Mouse (Mus musculus): Measurements from ENCODE around the gene Arhgap17. TPM values are rescaled to one million over a fixed set of nuclear protein-coding genes. Genes with fewer than 3 reads are reported as not detected.

The Arhgap17 gene
- total and polyA plus RNA-seq, 3 experiments = 21.1 to 133 (median 80.8) TPM

DNA sequence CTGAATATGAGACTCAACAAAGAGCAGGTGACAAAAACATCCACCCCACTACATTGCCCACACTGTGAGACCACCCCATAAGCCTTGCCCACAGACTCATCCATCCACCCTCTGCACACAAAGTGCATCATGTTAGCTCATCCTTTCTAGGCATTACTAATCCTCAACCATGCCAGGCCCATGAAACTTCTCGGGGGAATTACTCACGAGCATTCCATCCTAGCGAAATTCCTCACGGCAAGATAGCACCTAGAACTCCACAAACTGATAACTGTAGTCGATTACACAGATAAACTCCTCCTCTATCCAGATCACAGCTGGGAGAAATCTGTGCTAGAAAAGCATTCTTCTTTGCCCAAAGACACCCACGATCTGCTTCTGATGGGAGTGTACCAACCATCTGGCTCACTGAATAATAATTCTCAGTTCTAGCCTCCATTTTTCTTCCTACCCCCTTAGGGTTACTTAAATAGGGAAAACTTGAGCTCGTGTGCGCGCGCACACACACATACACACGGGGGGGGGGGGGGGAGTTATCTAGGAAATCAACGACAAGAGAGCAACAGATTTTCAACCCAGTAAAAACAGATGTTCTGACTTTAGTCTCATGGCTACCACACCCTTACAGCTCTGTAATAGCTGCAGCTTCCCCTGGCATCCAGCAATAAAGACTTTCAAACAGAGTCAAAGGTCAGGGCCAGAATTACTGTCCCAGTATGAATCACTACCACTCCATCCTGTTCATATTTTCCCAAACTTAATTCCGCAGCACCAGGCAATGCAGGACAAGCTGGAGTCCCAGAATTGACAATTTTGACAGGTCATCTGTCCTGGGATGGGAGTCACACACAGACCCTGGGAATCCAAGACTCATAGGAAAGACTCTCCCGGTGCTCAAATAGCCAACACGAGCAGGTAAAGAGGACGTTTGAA is 2.2 kb downstream of the Arhgap17 start:
- peaks cover 72% of the 10 kb centered on the region for H3K4me1 ChIP-seq (ENCODE audit: insufficient read depth, low read depth, low read length)
- H3K9me3 ChIP-seq (replicated peaks) = no peaks in the 10 kb centered on the region
- H3K36me3 ChIP-seq (replicated peaks) = peaks cover 32% of the 10 kb centered on the region
- DNase-seq (ENCODE audit: low spot score) (no peak), ATAC-seq (ENCODE audit: extremely low read depth, insufficient number of reproducible peaks, low FRiP score, poor library complexity, severe bottlenecking) (no peak)
- H3K27me3 ChIP-seq (ENCODE audit: insufficient read depth, low read length) = no peaks in the 10 kb centered on the region
- no peak for TF ChIP-seq GATA1 (IDR thresholded peaks at IDR 0.05; ENCODE audit: borderline replicate concordance, low read length)
- TF ChIP-seq POLR2AphosphoS5 (IDR thresholded peaks at IDR 0.05; ENCODE audit: insufficient replicate concordance, low read depth, low read length) = no peak
- no peak for TF ChIP-seq CTCF (IDR thresholded peaks at IDR 0.05; ENCODE audit: low read depth, low read length)
- no peak for TF ChIP-seq TAL1 (conservative IDR thresholded peaks at IDR 0.05; ENCODE audit: low read depth, low read length)
- TF ChIP-seq GATA2 (IDR thresholded peaks at IDR 0.05; ENCODE audit: borderline replicate concordance, low read depth, low read length) = no peak
- peak overlapping the region; percentile 41; the same call in 1 of the 2 replicates for H3K4me3 ChIP-seq (ENCODE audit: low read depth, low read length)

DNA sequence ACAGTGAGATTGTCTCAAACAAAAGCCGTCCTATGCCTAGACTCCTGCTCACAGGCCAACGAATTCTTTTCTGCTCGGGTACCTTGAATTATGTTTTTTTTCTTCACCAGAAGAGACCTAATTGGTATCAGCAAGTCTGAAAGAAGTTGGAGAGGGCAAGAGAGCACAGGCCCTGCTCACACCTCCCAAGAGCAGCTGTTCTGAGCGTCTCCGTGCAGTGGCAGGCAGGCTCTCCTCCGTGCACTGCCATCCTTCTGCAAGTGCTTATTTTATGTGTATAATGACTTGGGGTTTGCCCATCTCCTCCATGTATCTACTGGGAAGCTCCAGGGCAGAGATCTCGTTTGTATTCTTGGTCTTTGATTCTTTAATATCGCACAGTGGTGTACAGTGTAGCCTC is 2.9 kb downstream of the Arhgap17 start:
- Histone ChIP-seq H3K4me1 (ENCODE audit: insufficient read depth, low read depth, low read length) (peaks cover 72% of the 10 kb centered on the region), H3K36me3 (replicated peaks) (peaks cover 37% of the 10 kb centered on the region), H3K9me3 (replicated peaks) (no peaks in the 10 kb centered on the region), H3K27me3 (ENCODE audit: insufficient read depth, low read length) (no peaks in the 10 kb centered on the region), H3K4me3 (ENCODE audit: low read depth, low read length) (peak overlapping the region; percentile 42; the same call in 1 of the 2 replicates)
- DNase-seq (ENCODE audit: low spot score) = no peak
- no peak for ATAC-seq (ENCODE audit: extremely low read depth, insufficient number of reproducible peaks, low FRiP score, poor library complexity, severe bottlenecking)
- TF ChIP-seq POLR2AphosphoS5 (IDR thresholded peaks at IDR 0.05; ENCODE audit: insufficient replicate concordance, low read depth, low read length) = no peak
- TF ChIP-seq TAL1 (conservative IDR thresholded peaks at IDR 0.05; ENCODE audit: low read depth, low read length) = no peak
- TF ChIP-seq GATA2 (IDR thresholded peaks at IDR 0.05; ENCODE audit: borderline replicate concordance, low read depth, low read length) = no peak
- no peak for TF ChIP-seq GATA1 (IDR thresholded peaks at IDR 0.05; ENCODE audit: borderline replicate concordance, low read length)
- no peak for TF ChIP-seq CTCF (IDR thresholded peaks at IDR 0.05; ENCODE audit: low read depth, low read length)

DNA sequence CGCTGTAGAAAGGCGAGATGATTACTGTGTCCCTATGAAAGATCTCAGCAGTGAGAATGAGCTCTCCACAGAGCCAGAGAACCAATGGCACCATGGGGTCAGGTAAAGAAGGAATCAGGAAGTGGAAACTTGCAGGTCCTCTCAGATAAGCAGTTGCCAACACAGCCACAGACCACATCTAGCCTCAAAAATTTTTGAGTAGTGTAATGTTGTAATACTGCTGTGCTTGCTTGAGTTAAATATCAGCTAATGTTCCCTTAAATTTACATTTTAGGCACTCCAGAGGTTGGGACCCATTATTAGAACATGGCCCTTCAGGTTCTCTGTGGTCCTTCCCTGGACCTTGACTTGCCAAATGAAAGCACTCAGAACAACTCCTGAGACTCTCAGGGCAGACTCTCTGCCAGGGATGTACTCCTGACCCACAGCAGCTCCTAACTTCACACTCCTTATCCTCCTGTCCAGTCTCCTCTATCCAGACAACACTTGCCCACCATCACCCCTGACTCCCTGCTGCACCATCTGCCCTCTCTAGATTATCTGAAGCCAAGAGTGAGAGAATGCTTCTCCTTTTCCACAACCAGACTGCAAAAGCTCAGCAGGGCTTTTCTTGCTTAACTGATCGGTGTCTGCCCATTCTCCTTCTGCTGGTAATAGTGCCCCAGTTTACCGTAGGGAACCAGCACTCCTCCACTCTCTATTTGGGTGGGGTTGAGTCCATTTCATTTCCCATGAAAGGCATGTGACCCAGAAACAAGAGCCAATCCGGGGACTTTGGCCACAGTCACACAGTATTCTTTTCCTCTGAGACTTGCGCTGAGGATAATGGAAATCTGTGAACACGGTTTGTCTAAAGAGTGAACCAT is 3.6 kb downstream of the Arhgap17 start:
- H3K4me1 ChIP-seq (ENCODE audit: insufficient read depth, low read depth, low read length) = peaks cover 77% of the 10 kb centered on the region
- peak; percentile 32 for ATAC-seq (ENCODE audit: extremely low read depth, insufficient number of reproducible peaks, low FRiP score, poor library complexity, severe bottlenecking)
- H3K9me3 ChIP-seq (replicated peaks) = no peaks in the 10 kb centered on the region
- H3K27me3 ChIP-seq (ENCODE audit: insufficient read depth, low read length) = no peaks in the 10 kb centered on the region
- H3K36me3 ChIP-seq (replicated peaks) = peaks cover 43% of the 10 kb centered on the region
- DNase-seq (ENCODE audit: low spot score) = peak; percentile 63
- no peak for TF ChIP-seq CTCF (IDR thresholded peaks at IDR 0.05; ENCODE audit: low read depth, low read length)
- TF ChIP-seq TAL1 (conservative IDR thresholded peaks at IDR 0.05; ENCODE audit: low read depth, low read length) = peak; percentile 86
- TF ChIP-seq POLR2AphosphoS5 (IDR thresholded peaks at IDR 0.05; ENCODE audit: insufficient replicate concordance, low read depth, low read length) = no peak
- H3K4me3 ChIP-seq (ENCODE audit: low read depth, low read length) = peak overlapping the region; percentile 42; the same call in 1 of the 2 replicates

DNA sequence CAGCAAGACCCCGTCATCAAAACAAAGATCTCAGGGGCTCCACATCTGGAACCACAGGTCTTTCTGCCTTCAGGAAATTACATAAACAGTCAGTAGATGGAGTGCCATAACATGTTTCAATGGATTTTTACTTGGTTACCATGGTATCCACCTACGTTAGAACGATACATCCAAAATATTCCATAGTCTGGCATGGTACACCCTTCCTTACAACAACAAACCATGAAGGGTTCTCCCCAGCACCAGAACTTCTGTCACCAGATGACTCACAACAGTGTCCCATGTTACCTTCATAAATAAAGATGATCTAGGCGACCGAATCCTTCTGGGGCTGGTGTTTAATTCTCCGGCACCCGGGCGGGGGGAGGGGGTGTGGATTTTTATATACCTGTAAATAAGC is 5.7 kb downstream of the Arhgap17 start:
- DNase-seq (ENCODE audit: low spot score) (no peak), ATAC-seq (ENCODE audit: extremely low read depth, insufficient number of reproducible peaks, low FRiP score, poor library complexity, severe bottlenecking) (no peak)
- Histone ChIP-seq H3K36me3 (replicated peaks) (peaks cover 57% of the 10 kb centered on the region), H3K4me1 (ENCODE audit: insufficient read depth, low read depth, low read length) (peaks cover 84% of the 10 kb centered on the region), H3K9me3 (replicated peaks) (no peaks in the 10 kb centered on the region), H3K4me3 (ENCODE audit: low read depth, low read length) (no peak overlapping the region), H3K27me3 (ENCODE audit: insufficient read depth, low read length) (no peaks in the 10 kb centered on the region)
- no peak for TF ChIP-seq GATA1 (IDR thresholded peaks at IDR 0.05; ENCODE audit: borderline replicate concordance, low read length)
- TF ChIP-seq POLR2AphosphoS5 (IDR thresholded peaks at IDR 0.05; ENCODE audit: insufficient replicate concordance, low read depth, low read length) = no peak
- no peak for TF ChIP-seq TAL1 (conservative IDR thresholded peaks at IDR 0.05; ENCODE audit: low read depth, low read length)
- no peak for TF ChIP-seq GATA2 (IDR thresholded peaks at IDR 0.05; ENCODE audit: borderline replicate concordance, low read depth, low read length)
- no peak for TF ChIP-seq CTCF (IDR thresholded peaks at IDR 0.05; ENCODE audit: low read depth, low read length)

DNA sequence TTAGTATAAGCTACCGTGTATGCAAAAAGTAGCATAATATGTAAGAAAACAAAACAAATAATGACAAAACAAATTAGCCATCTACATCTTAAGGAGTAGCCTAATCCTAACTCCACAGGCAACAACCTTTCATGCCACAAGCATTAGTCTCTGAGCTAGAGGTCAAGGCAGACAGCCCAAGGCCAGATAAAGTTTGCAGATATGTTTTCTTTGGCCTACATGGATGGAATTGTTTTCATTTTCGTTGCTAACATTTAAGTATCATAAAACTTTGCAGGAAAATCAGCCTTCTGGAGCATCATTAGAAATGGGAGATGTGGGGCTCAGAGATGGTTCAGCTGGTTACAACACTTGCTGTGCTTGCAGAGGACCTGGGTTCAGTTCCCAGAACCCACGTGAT is 6.9 kb downstream of the Arhgap17 start:
- Histone ChIP-seq H3K9me3 (replicated peaks) (no peaks in the 10 kb centered on the region), H3K36me3 (replicated peaks) (peaks cover 59% of the 10 kb centered on the region), H3K4me3 (ENCODE audit: low read depth, low read length) (no peak overlapping the region), H3K4me1 (ENCODE audit: insufficient read depth, low read depth, low read length) (peaks cover 77% of the 10 kb centered on the region), H3K27me3 (ENCODE audit: insufficient read depth, low read length) (no peaks in the 10 kb centered on the region)
- no peak for TF ChIP-seq CTCF (IDR thresholded peaks at IDR 0.05; ENCODE audit: low read depth, low read length)
- TF ChIP-seq POLR2AphosphoS5 (IDR thresholded peaks at IDR 0.05; ENCODE audit: insufficient replicate concordance, low read depth, low read length) = no peak
- TF ChIP-seq TAL1 (conservative IDR thresholded peaks at IDR 0.05; ENCODE audit: low read depth, low read length) = no peak
- no peak for TF ChIP-seq GATA1 (IDR thresholded peaks at IDR 0.05; ENCODE audit: borderline replicate concordance, low read length)
- TF ChIP-seq GATA2 (IDR thresholded peaks at IDR 0.05; ENCODE audit: borderline replicate concordance, low read depth, low read length) = no peak
- DNase-seq (ENCODE audit: low spot score) (no peak), ATAC-seq (ENCODE audit: extremely low read depth, insufficient number of reproducible peaks, low FRiP score, poor library complexity, severe bottlenecking) (no peak)
